Mouse (Mus musculus) heart, adult 2 months (tissue): ENCODE results near the gene Ap4b1.

ENCODE experiments used
- CTCF ChIP-seq: fragments of 200-600 bp; IDR thresholded peaks from 2 replicates; pipeline ENCODE4 v1.8.1; 2022; ENCODE audit warnings: antibody characterized with exemption, mild to moderate bottlenecking, moderate library complexity
- POLR2A ChIP-seq: fragments of 200-500 bp; IDR thresholded peaks from 2 replicates; pipeline ENCODE4 v1.6.1; 2011; ENCODE audit warnings: mild to moderate bottlenecking, low read depth, low read length, control low read depth; ENCODE audit not compliant: insufficient read depth

- TF ChIP-seq CTCF (no peak), POLR2A (no peak)
Observed at GRCm38 (mm10) chr3:103780271-103780670, 29.0 kb upstream of the Ap4b1 start.
